38 mouse cellular contexts compared by ENCODE assay signal in genomic region chr14:120042187-120042820, GRCm38 (mm10). TPM values are rescaled to one million over a fixed set of nuclear protein-coding genes. Genes with fewer than 3 reads are reported as not detected.
A peak's percentile ranks its signal among the peaks of the same experiment; 100 is the strongest.
DNase-seq lines count a peak whose midpoint lies in the region; ATAC-seq and TF ChIP-seq lines count a peak whose summit lies in the region.
"Had no signal": no experiment of that assay in that cellular context is flagged by ENCODE, and none has a peak within 500 bp of the region (broad histone marks: within the 10 kb centered on the region; RNA-seq: fewer than 3 reads in every experiment).

Oxgr1 (minus strand) TSS chr14:120042435.

- H3K4me3 ChIP-seq in embryonic facial prominence, embryonic 14.5 days (ENCODE audit: low read depth, low read length), result no peak within 1 kb of the TSS
- H3K4me3 ChIP-seq in embryonic facial prominence, embryonic 10.5 days, result no peak within 1 kb of the TSS
- H3K4me3 ChIP-seq in limb, embryonic 14.5 days (replicated peaks; ENCODE audit: low read length), result peak within 1 kb of the TSS; percentile 21
- no peak within 1 kb of the TSS for H3K4me3 ChIP-seq in gastrocnemius, adult 2 months
- H3K4me3 ChIP-seq: embryonic facial prominence, embryonic 12.5 days; forebrain, embryonic 10.5 days; forebrain, embryonic 15.5 days; heart, embryonic 10.5 days; heart, embryonic 15.5 days; liver, embryonic 15.5 days had no signal

- 86% methylated on average over 17 of the region's 17 CpGs for WGBS in embryonic facial prominence, embryonic 14.5 days
- WGBS in embryonic facial prominence, embryonic 10.5 days, result 93% methylated on average over 17 of the region's 17 CpGs
- 44% methylated on average over 17 of the region's 17 CpGs for WGBS in limb, embryonic 14.5 days

- H3K9ac ChIP-seq in embryonic facial prominence, embryonic 14.5 days (ENCODE audit: low read depth, low read length), result no peak within 1 kb of the TSS
- H3K9ac ChIP-seq in limb, embryonic 14.5 days (ENCODE audit: low read depth, low read length, severe bottlenecking), result peak within 1 kb of the TSS; percentile 37; the same call in 1 of the 2 replicates
- H3K9ac ChIP-seq: embryonic facial prominence, embryonic 12.5 days; forebrain, embryonic 15.5 days; heart, embryonic 15.5 days; liver, embryonic 15.5 days had no signal

- no peaks in the 10 kb centered on the region for H3K9me3 ChIP-seq in embryonic facial prominence, embryonic 14.5 days (ENCODE audit: control insufficient read depth, low read length)
- no peaks in the 10 kb centered on the region for H3K9me3 ChIP-seq in embryonic facial prominence, embryonic 10.5 days
- no peaks in the 10 kb centered on the region for H3K9me3 ChIP-seq in limb, embryonic 14.5 days (ENCODE audit: control insufficient read depth, low read length)
- H3K9me3 ChIP-seq: embryonic facial prominence, embryonic 12.5 days; forebrain, embryonic 10.5 days; forebrain, embryonic 15.5 days; heart, embryonic 10.5 days; heart, embryonic 15.5 days; liver, embryonic 15.5 days had no signal

- no peak for TF ChIP-seq POLR2A in limb, embryonic 14.5 days (IDR thresholded peaks at IDR 0.05; ENCODE audit: borderline replicate concordance, extremely low read depth, insufficient read depth, insufficient read length)

- no peak for ATAC-seq in embryonic facial prominence, embryonic 14.5 days (ENCODE audit: low read depth)
- peak; percentile 78 for ATAC-seq in limb, embryonic 14.5 days (ENCODE audit: low FRiP score, low read depth)
- ATAC-seq: forebrain, embryonic 15.5 days; hindbrain, embryonic 16.5 days; midbrain, embryonic 16.5 days had no signal

- TF ChIP-seq CTCF in gastrocnemius, adult 2 months (IDR thresholded peaks at IDR 0.05), result no peak

- H3K27ac ChIP-seq in embryonic facial prominence, embryonic 14.5 days (replicated peaks; ENCODE audit: low read depth, low read length), result no peak within 1 kb of the TSS
- H3K27ac ChIP-seq in embryonic facial prominence, embryonic 10.5 days (replicated peaks), result no peak within 1 kb of the TSS
- peak within 1 kb of the TSS; percentile 56 for H3K27ac ChIP-seq in limb, embryonic 14.5 days (replicated peaks; ENCODE audit: low read depth, low read length)
- H3K27ac ChIP-seq in gastrocnemius, adult 2 months, result no peak within 1 kb of the TSS
- H3K27ac ChIP-seq: embryonic facial prominence, embryonic 12.5 days; forebrain, embryonic 10.5 days; forebrain, embryonic 15.5 days; heart, embryonic 10.5 days; heart, embryonic 15.5 days; liver, embryonic 15.5 days had no signal

- H3K4me2 ChIP-seq in embryonic facial prominence, embryonic 14.5 days (ENCODE audit: low read depth, low read length), result no peak within 1 kb of the TSS
- H3K4me2 ChIP-seq in limb, embryonic 14.5 days (replicated peaks; ENCODE audit: low read depth, low read length, severe bottlenecking), result peak within 1 kb of the TSS; percentile 37
- H3K4me2 ChIP-seq: embryonic facial prominence, embryonic 12.5 days; forebrain, embryonic 15.5 days; heart, embryonic 15.5 days; liver, embryonic 15.5 days; midbrain, embryonic 11.5 days had no signal

- no peaks in the 10 kb centered on the region for H3K4me1 ChIP-seq in embryonic facial prominence, embryonic 14.5 days (ENCODE audit: control insufficient read depth, insufficient read depth, low read length)
- H3K4me1 ChIP-seq in embryonic facial prominence, embryonic 10.5 days, result no peaks in the 10 kb centered on the region
- H3K4me1 ChIP-seq in limb, embryonic 14.5 days (ENCODE audit: control insufficient read depth, insufficient read depth, low read length), result peaks cover 5% of the 10 kb centered on the region; the same call in 1 of the 2 replicates
- H3K4me1 ChIP-seq: embryonic facial prominence, embryonic 12.5 days; forebrain, embryonic 10.5 days; forebrain, embryonic 15.5 days; heart, embryonic 10.5 days; heart, embryonic 15.5 days; liver, embryonic 15.5 days had no signal

- H3K36me3 ChIP-seq in embryonic facial prominence, embryonic 14.5 days (ENCODE audit: control insufficient read depth, insufficient read depth, low read length), result no peaks in the 10 kb centered on the region
- no peaks in the 10 kb centered on the region for H3K36me3 ChIP-seq in embryonic facial prominence, embryonic 10.5 days (replicated peaks)
- no peaks in the 10 kb centered on the region for H3K36me3 ChIP-seq in limb, embryonic 14.5 days (ENCODE audit: control insufficient read depth, insufficient read depth, low read length)
- H3K36me3 ChIP-seq: embryonic facial prominence, embryonic 12.5 days; forebrain, embryonic 10.5 days; forebrain, embryonic 15.5 days; heart, embryonic 10.5 days; heart, embryonic 15.5 days; liver, embryonic 15.5 days had no signal

- peak; percentile 9 for DNase-seq in embryonic facial prominence, embryonic 14.5 days (ENCODE audit: low spot score)
- no peak for DNase-seq in embryonic facial prominence, embryonic 10.5 days (ENCODE audit: low spot score)
- DNase-seq in kidney, adult 8-10 months, result peak; percentile 52 to 55
- DNase-seq in kidney, postnatal 14 days, result peak; percentile 68
- DNase-seq in limb, embryonic 14.5 days (ENCODE audit: low spot score), result peak; percentile 62
- DNase-seq in gastrocnemius, adult 2 months, result no peak
- DNase-seq in cerebellum, adult 11 months, result no peak
- no peak for DNase-seq in left cerebral cortex, adult 11 months (ENCODE audit: low spot score)
- DNase-seq: adrenal gland, postnatal 10 days; cerebellum, adult 9-10 months; cerebellum, postnatal 36 days; gastrocnemius, postnatal 14 days; heart, adult 11 months; layer of hippocampus, adult 9-11 months; lung, postnatal 36 days; right cerebral cortex, adult 18-20 months; spleen, adult 18-20 months; thymus, adult 2 months; thymus, postnatal 36 days had no signal

- no peaks in the 10 kb centered on the region for H3K27me3 ChIP-seq in embryonic facial prominence, embryonic 14.5 days (replicated peaks; ENCODE audit: control insufficient read depth, insufficient read depth, low read length)
- no peaks in the 10 kb centered on the region for H3K27me3 ChIP-seq in embryonic facial prominence, embryonic 10.5 days (replicated peaks; ENCODE audit: low read depth, poor library complexity, severe bottlenecking)
- no peaks in the 10 kb centered on the region for H3K27me3 ChIP-seq in limb, embryonic 14.5 days (ENCODE audit: control insufficient read depth, insufficient read depth, low read length)
- H3K27me3 ChIP-seq: CH12.LX; embryonic facial prominence, embryonic 12.5 days; forebrain, embryonic 15.5 days; heart, embryonic 15.5 days; liver, embryonic 15.5 days had no signal

- intact Hi-C loops in gastrocnemius, adult 2 months (cut with DNase I), result no loop called here

RNA-seq across cellular contexts. Expression of gene Oxgr1, which starts in this region (rescaled TPM):
- not detected in 2 replicates for polyA plus RNA-seq in embryonic facial prominence, embryonic 14.5 days (2014; fragmentation: Nextera tagmentation; extraction: Ambion mirVana)
- polyA plus RNA-seq in embryonic facial prominence, embryonic 10.5 days (2016; fragmentation: Nextera tagmentation; extraction: Ambion mirVana), result not detected in 2 replicates
- polyA plus RNA-seq in limb, embryonic 14.5 days (2012; rRNA removed), result 0.08 TPM in 2 replicates
- 0.08 and 0.23 TPM in 2 replicates for polyA plus RNA-seq in limb, embryonic 14.5 days (2014; fragmentation: Nextera tagmentation; extraction: Ambion mirVana)
- not detected for total RNA-seq in gastrocnemius, adult 2 months (2021)
- total RNA-seq: adrenal gland, postnatal 10 days; CH12.LX; ES-E14; gastrocnemius, postnatal 14 days; heart, postnatal 25 days; liver, adult 2 months; megakaryocyte, adult 5-6 weeks; neutrophil, adult 5-6 weeks had no signal
- polyA plus RNA-seq: C2C12; embryonic facial prominence, embryonic 12.5 days; forebrain, embryonic 10.5 days; forebrain, embryonic 15.5 days; heart, embryonic 10.5 days; heart, embryonic 15.5 days; hindbrain, embryonic 11.5 days; intestine, embryonic 14.5 days; liver, adult 2 months; liver, embryonic 15.5 days; midbrain, embryonic 11.5 days; midbrain, embryonic 16.5 days; neural tube, embryonic 11.5 days had no signal

Comparison
In these comparisons a context has a peak if more than half of its experiments do, and no peak if none do; other contexts are left out.
1. Peak in DNase-seq in embryonic facial prominence, embryonic 14.5 days; RNA of the gene not detected or under 1 TPM.
2. Peak in DNase-seq, ATAC-seq, H3K4me3 ChIP-seq, H3K27ac ChIP-seq, H3K9ac ChIP-seq and H3K4me2 ChIP-seq in limb, embryonic 14.5 days; RNA of the gene not detected or under 1 TPM.
3. DNase-seq: peak in kidney, adult 8-10 months (2 of 2) and kidney, postnatal 14 days (single experiment); none in embryonic facial prominence, embryonic 10.5 days (single experiment), gastrocnemius, adult 2 months (single experiment), cerebellum, adult 11 months (single experiment) and left cerebral cortex, adult 11 months (single experiment).